Mouse (Mus musculus) common myeloid progenitor, adult 5-6 weeks (primary cell): ENCODE results near the gene Col5a3. TPM values are rescaled to one million over a fixed set of nuclear protein-coding genes. Genes with fewer than 3 reads are reported as not detected.
A peak's percentile ranks its signal among the peaks of the same experiment; 100 is the strongest.
"Not testable (repeated sequence)": the region's sequence is repeated elsewhere in the genome, so short reads cannot be mapped to it uniquely, and the experiment has no call there.

Experiments used
- ATAC-seq: replicated peaks from 2 replicates; pipeline ENCODE4 v1.8.0; 2016; ENCODE audit warnings: low read depth, mild to moderate bottlenecking, moderate TSS enrichment, inconsistent platforms; ENCODE audit not compliant: poor library complexity, severe bottlenecking
- total RNA-seq: library from RNA; stranded (forward); fragments of 200-1000, 187-1606 nt; gene quantifications from 2 replicates; pipeline ENCODE4 v1.2.3, GENCODE M21; 2017

The Col5a3 gene
- 0.27 TPM in 1 of 2 replicates, not detected in the other for total RNA-seq

- peak; percentile 17; the same call in 1 of the 2 replicates for ATAC-seq
Observed at GRCm38 (mm10) chr9:20814521-20815272, at the start of gene Col5a3. Gene Col5a3 (minus strand): TSS chr9:20815067.

- no peak for ATAC-seq
Observed at GRCm38 (mm10) chr9:20862225-20862624, 47.4 kb upstream of the Col5a3 start.

GRCm38 (mm10) chr9:20861821-20862220, 47.0 kb upstream of the Col5a3 start:
- peak; percentile 31; the same call in 1 of the 2 replicates for ATAC-seq

GRCm38 (mm10) chr9:20859926-20860325, 45.1 kb upstream of the Col5a3 start:
- no peak for ATAC-seq

- ATAC-seq, result peak; percentile 97
Observed at GRCm38 (mm10) chr9:20857131-20857530, 42.3 kb upstream of the Col5a3 start.

- no peak for ATAC-seq
Observed at GRCm38 (mm10) chr9:20850179-20850578, 35.3 kb upstream of the Col5a3 start.

GRCm38 (mm10) chr9:20842670-20843069, 27.8 kb upstream of the Col5a3 start:
- no peak for ATAC-seq

- no peak for ATAC-seq
Observed at GRCm38 (mm10) chr9:20842211-20842610, 27.3 kb upstream of the Col5a3 start.

- ATAC-seq, result no peak
Observed at GRCm38 (mm10) chr9:20838931-20839330, 24.1 kb upstream of the Col5a3 start.

- ATAC-seq, result no peak
Observed at GRCm38 (mm10) chr9:20837184-20837947, 22.5 kb upstream of the Col5a3 start.

- not testable (repeated sequence) for ATAC-seq
Observed at GRCm38 (mm10) chr9:20835431-20835954, 20.6 kb upstream of the Col5a3 start.

GRCm38 (mm10) chr9:20834881-20835280, 20.0 kb upstream of the Col5a3 start:
- no peak for ATAC-seq

- ATAC-seq, result peak; percentile 84
Observed at GRCm38 (mm10) chr9:20830901-20831643, 16.2 kb upstream of the Col5a3 start.

GRCm38 (mm10) chr9:20828127-20828526, 13.3 kb upstream of the Col5a3 start:
- no peak for ATAC-seq

- no peak for ATAC-seq
Observed at GRCm38 (mm10) chr9:20825781-20826180, 10.9 kb upstream of the Col5a3 start.

- no peak for ATAC-seq
Observed at GRCm38 (mm10) chr9:20822821-20823220, 8.0 kb upstream of the Col5a3 start.

GRCm38 (mm10) chr9:20820001-20820400, 5.1 kb upstream of the Col5a3 start:
- ATAC-seq, result no peak

- ATAC-seq, result no peak
Observed at GRCm38 (mm10) chr9:20818236-20818635, 3.4 kb upstream of the Col5a3 start, which contains the start of gene Rdh8. Gene Rdh8 (plus strand): TSS chr9:20818503.

GRCm38 (mm10) chr9:20812537-20813271, 2.2 kb downstream of the Col5a3 start:
- ATAC-seq, result peak; percentile 71

- ATAC-seq, result no peak
Observed at GRCm38 (mm10) chr9:20810773-20811172, 4.1 kb downstream of the Col5a3 start.
